Mouse (Mus musculus): Measurements from ENCODE around the gene Hacd1. TPM values are rescaled to one million over a fixed set of nuclear protein-coding genes. Genes with fewer than 3 reads are reported as not detected.

Gene Hacd1
- polyA plus RNA-seq, 1 experiment from 2014 or later, result 120 TPM

Other genes with a start within 250 kb of the Hacd1 start
- gene Stam, start 18.0 kb upstream of the Hacd1 start, polyA plus RNA-seq (2015; fragmentation: Nextera tagmentation; extraction: Ambion mirVana), result 55.4 and 61.0 TPM in 2 replicates
- 15.4 and 18.5 TPM in 2 replicates for gene Tmem236, start 118.4 kb upstream of the Hacd1 start, polyA plus RNA-seq (2015; fragmentation: Nextera tagmentation; extraction: Ambion mirVana)
- 6.5 and 7.0 TPM in 2 replicates for gene Mrc1, start 173.3 kb upstream of the Hacd1 start, polyA plus RNA-seq (2015; fragmentation: Nextera tagmentation; extraction: Ambion mirVana)

Data from intestine, embryonic 15.5 days (tissue).